Mouse (Mus musculus) stomach, embryonic 15.5 days (tissue): ENCODE results near the gene Cd300ld5. TPM values are rescaled to one million over a fixed set of nuclear protein-coding genes. Genes with fewer than 3 reads are reported as not detected.
"Not testable (repeated sequence)": the region's sequence is repeated elsewhere in the genome, so short reads cannot be mapped to it uniquely, and the experiment has no call there.

Experiments
- ATAC-seq: fragments of 200-750 bp; cut with Nextera tagmentation; 2 replicates; pipeline ENCODE4 v1.8.0; 2017; ENCODE audit warnings: low read depth, moderate number of reproducible peaks, moderate TSS enrichment; ENCODE audit not compliant: insufficient read depth, low FRiP score
- H3K27ac ChIP-seq: fragments of 300-500 bp; sonication (generic); 2 replicates; pipeline ENCODE4 v1.5.1; 2015; ENCODE audit warnings: mild to moderate bottlenecking, inconsistent platforms
- H3K27me3 ChIP-seq: fragments of 300-500 bp; sonication (generic); replicated peaks from 2 replicates; pipeline ENCODE4 v1.6.1; 2015; ENCODE audit warnings: inconsistent platforms
- H3K36me3 ChIP-seq: fragments of 300-500 bp; sonication (generic); 2 replicates; pipeline ENCODE4 v1.6.1; 2015; ENCODE audit warnings: inconsistent platforms
- H3K4me1 ChIP-seq: fragments of 300-500 bp; sonication (generic); 2 replicates; pipeline ENCODE4 v1.6.1; 2015; ENCODE audit warnings: inconsistent platforms
- H3K4me2 ChIP-seq: fragments of 300-500 bp; sonication (generic); 2 replicates; pipeline ENCODE4 v1.6.1; 2015; ENCODE audit warnings: mild to moderate bottlenecking, inconsistent platforms
- H3K4me3 ChIP-seq: fragments of 300-500 bp; sonication (generic); replicated peaks from 2 replicates; pipeline ENCODE4 v1.5.1; 2015; ENCODE audit warnings: inconsistent platforms
- H3K9ac ChIP-seq: fragments of 300-500 bp; sonication (generic); 2 replicates; pipeline ENCODE4 v1.6.1; 2015; ENCODE audit warnings: inconsistent platforms
- H3K9me3 ChIP-seq: fragments of 300-500 bp; sonication (generic); 2 replicates; pipeline ENCODE4 v1.6.1; 2016; ENCODE audit warnings: inconsistent platforms
- WGBS: fragments of 180-500 bp; shearing (Covaris S2); methylation state at CpG from one replicate; pipeline ENCODE4 v1.1.7; 2015; 5-methylcytosine and 5-hydroxymethylcytosine counted together
- polyA plus RNA-seq: library from polyadenylated mRNA; unstranded; fragments of >200 nt; fragmentation: Nextera tagmentation; extraction: Ambion mirVana; gene quantifications from 2 replicates; pipeline ENCODE4 v1.2.1, GENCODE M21; 2015

The Cd300ld5 gene
- polyA plus RNA-seq = not detected in 2 replicates

DNA sequence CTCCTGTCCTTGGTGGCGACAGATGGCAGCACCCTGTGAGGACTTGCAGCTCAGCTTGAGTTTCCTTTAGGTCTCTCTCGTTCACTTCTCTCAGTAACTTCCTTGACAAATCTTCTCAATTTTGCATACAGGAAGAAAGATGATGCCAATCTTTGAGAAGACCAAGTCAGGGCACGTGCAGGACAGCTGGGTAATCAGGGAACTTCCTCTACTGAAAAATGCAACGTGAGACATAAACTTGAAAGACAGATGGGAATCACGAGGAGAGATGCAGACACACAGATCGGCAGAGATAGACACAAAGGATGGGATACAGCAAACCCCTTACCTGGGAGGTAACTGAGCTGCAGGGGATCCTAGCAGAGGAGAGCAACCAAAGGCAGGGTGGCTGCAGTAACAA lies at the start of gene Cd300ld5:
Gene Cd300ld5, minus strand, starts transcription at position 101 of the 400 bp plus-strand sequence.
- H3K9ac ChIP-seq, H3K27me3 ChIP-seq, H3K4me2 ChIP-seq, H3K9me3 ChIP-seq, H3K36me3 ChIP-seq, H3K4me3 ChIP-seq, H3K27ac ChIP-seq, ATAC-seq, H3K4me1 ChIP-seq: not testable (repeated sequence)
- WGBS = no CpG with 5 or more reads among the region's 6 CpGs

DNA sequence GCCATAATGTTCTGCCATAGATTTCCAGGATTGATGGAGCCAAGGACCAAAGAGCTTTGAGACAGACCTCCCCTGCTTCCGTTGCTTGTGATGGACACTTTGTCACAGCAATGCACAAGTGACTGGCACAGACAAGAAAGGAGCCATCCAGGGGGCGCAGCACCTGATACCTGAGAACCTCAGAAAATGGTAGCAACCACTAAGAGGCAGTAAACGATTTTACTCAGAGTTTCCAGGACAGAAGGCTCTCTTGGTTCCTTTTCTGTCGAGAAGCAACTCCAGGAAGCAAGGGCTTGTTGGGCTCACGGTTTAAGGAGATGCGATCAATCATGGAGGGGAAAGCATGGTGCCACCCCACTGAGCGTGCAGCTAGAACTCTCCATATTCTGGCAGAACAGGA lies 48.6 kb upstream of the Cd300ld5 start:
- no peak overlapping the region for H3K4me3 ChIP-seq
- no peaks in the 10 kb centered on the region for H3K36me3 ChIP-seq
- peaks cover 18% of the 10 kb centered on the region for H3K27me3 ChIP-seq
- H3K27ac ChIP-seq = no peak overlapping the region
- H3K9ac ChIP-seq = no peak overlapping the region
- 53% methylated on average over 7 of the region's 7 CpGs for WGBS
- H3K9me3 ChIP-seq = no peaks in the 10 kb centered on the region
- no peaks in the 10 kb centered on the region for H3K4me1 ChIP-seq
- no peak overlapping the region for H3K4me2 ChIP-seq
- ATAC-seq = no peak

GRCm38 (mm10) chr11:115085064-115085463 lies 47.5 kb upstream of the Cd300ld5 start:
- H3K9me3 ChIP-seq = no peaks in the 10 kb centered on the region
- no peaks in the 10 kb centered on the region for H3K4me1 ChIP-seq
- H3K9ac ChIP-seq = no peak overlapping the region
- no peak overlapping the region for H3K4me2 ChIP-seq
- WGBS = 62% methylated on average over 8 of the region's 8 CpGs
- no peak overlapping the region for H3K4me3 ChIP-seq
- no peaks in the 10 kb centered on the region for H3K36me3 ChIP-seq
- H3K27me3 ChIP-seq = peaks cover 11% of the 10 kb centered on the region
- H3K27ac ChIP-seq = no peak overlapping the region
- ATAC-seq = no peak

DNA sequence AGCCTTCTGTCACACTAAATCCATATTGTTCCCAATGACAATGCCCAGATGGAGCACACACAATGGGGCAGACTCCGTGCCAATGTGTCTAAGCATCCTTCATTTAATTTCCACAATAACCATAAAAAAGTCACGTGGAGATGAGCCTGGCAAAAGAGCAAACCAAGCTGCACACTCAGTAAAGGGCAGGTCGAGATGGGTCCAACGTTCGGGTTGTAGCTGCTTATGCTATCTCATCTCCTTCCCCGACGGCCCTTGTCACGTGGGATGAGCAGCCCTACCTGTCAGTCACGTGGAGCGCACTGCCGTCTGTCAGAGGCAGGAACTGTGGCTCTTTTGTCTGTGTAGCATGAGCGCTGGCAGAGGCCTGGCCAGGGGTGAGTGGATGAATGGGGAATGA lies 47.0 kb upstream of the Cd300ld5 start:
- ATAC-seq = no peak
- no peak overlapping the region for H3K27ac ChIP-seq
- no peaks in the 10 kb centered on the region for H3K9me3 ChIP-seq
- H3K4me3 ChIP-seq = no peak overlapping the region
- 47% methylated on average over 12 of the region's 12 CpGs for WGBS
- peaks cover 11% of the 10 kb centered on the region for H3K27me3 ChIP-seq
- H3K36me3 ChIP-seq = no peaks in the 10 kb centered on the region
- H3K9ac ChIP-seq = no peak overlapping the region
- no peaks in the 10 kb centered on the region for H3K4me1 ChIP-seq
- H3K4me2 ChIP-seq = no peak overlapping the region

DNA sequence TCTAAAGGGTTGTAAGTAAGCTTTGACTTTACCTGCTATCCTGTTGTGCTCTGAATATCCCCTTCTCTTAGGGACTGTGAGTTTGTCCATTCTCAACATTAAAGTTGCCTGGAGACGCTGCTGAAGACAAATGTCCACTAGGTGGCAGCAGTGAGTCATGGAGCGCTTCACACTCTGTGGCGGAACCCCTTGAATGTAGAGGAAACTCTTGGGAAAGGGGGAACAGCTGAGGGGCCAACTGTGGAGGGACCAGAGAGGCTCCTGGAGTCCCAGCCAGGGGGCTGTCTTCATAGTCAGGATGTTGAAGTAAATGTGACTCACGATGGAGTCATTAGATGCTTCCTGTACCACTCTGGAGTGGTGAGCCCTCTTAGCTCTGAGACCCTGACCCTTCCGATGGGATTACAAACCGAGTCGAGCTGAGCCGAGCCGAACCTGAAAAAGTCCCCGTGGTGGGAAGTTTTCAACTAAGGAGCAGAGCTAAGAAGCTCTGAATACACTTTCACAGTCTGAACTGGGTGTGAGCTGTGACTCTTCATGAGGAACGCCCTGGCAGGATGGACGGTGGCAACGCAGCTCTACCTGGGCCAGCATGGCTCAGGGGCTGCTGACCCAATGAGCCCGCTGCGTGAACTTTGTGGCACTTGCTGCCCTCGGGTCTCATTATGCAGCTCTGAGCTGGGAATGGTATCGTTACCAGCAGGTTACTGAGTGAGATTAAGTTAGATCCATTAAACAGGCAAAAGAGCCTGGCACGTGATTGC lies 46.0 kb upstream of the Cd300ld5 start:
- Histone ChIP-seq H3K4me1 (no peaks in the 10 kb centered on the region), H3K27me3 (peaks cover 11% of the 10 kb centered on the region), H3K4me2 (no peak overlapping the region), H3K36me3 (no peaks in the 10 kb centered on the region), H3K9ac (no peak overlapping the region), H3K9me3 (no peaks in the 10 kb centered on the region), H3K27ac (no peak overlapping the region), H3K4me3 (no peak overlapping the region)
- no peak for ATAC-seq
- 41% methylated on average over 18 of the region's 18 CpGs for WGBS

DNA sequence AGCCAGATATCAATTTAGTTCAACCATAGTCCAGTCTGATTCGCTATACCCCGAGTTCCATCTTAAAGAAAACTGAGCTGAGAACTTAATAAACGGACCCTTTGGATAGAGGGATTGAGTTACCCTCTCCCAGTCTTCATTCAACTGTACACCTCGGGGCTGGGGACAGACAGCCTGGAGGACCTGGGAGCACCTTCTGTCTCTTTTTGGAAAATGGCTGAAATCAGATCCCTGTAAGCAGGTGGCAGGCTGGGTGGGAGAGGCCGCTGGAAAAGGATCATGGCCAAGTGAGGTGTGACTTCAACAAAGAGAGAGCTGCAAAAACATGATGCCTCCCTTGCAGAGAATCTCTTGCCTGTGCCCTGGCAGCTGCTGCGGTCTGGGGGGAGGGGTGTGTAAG lies 44.6 kb upstream of the Cd300ld5 start:
- Histone ChIP-seq H3K27me3 (peaks cover 11% of the 10 kb centered on the region), H3K9me3 (no peaks in the 10 kb centered on the region), H3K36me3 (no peaks in the 10 kb centered on the region), H3K4me3 (no peak overlapping the region), H3K9ac (no peak overlapping the region), H3K4me1 (no peaks in the 10 kb centered on the region), H3K27ac (no peak overlapping the region), H3K4me2 (no peak overlapping the region)
- WGBS = 71% methylated on average over 6 of the region's 6 CpGs
- no peak for ATAC-seq

DNA sequence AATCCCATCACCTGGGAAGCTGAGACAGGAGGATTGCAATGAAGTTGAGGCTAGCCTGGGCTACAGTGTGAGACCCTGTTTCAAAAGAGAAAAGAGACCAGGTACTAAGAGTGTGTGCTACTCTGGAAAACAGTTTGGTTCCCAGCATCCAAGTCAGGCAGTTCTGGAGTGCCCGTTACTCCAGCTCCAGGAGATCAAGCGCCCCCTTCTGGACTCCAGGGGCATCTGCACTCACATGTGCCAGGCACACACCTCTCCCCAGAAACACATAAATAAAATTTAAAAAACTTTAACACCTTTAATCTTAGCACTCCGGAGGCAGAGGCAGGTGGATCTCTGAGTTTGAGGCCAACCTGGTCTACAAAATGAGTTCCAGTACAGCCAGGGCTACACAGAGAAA lies 43.8 kb upstream of the Cd300ld5 start:
- 65% methylated on average over 3 of the region's 3 CpGs for whole genome bisulfite sequencing
- ATAC-seq = no peak
- Histone ChIP-seq H3K27me3 (peaks cover 11% of the 10 kb centered on the region), H3K4me3 (no peak overlapping the region), H3K36me3 (no peaks in the 10 kb centered on the region), H3K9ac (no peak overlapping the region), H3K27ac (no peak overlapping the region), H3K9me3 (no peaks in the 10 kb centered on the region), H3K4me1 (no peaks in the 10 kb centered on the region), H3K4me2 (no peak overlapping the region)

DNA sequence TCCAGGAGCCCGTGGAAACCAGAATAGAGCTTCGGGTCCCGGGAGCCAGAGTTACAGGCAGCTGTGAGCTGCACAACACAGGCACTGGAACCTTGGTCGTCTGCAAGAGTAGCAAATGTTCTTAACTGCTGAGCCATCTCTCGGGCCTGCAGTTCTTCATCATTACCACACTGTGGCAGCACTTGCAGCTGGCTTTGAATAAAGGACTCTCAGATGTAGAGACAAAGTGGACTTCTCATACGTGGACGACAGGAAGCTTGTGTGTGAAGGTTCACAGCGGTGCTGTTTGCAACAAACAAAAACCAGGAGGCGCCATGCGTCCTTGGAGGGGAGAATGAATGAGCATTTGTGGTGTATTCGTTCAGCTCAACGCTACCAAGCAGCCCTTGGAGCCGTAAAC lies 43.3 kb upstream of the Cd300ld5 start:
- peaks cover 11% of the 10 kb centered on the region for H3K27me3 ChIP-seq
- no peak overlapping the region for H3K4me2 ChIP-seq
- 35% methylated on average over 13 of the region's 13 CpGs for WGBS
- H3K4me1 ChIP-seq = no peaks in the 10 kb centered on the region
- H3K9me3 ChIP-seq = no peaks in the 10 kb centered on the region
- H3K36me3 ChIP-seq = no peaks in the 10 kb centered on the region
- H3K9ac ChIP-seq = no peak overlapping the region
- no peak overlapping the region for H3K4me3 ChIP-seq
- no peak for ATAC-seq
- no peak overlapping the region for H3K27ac ChIP-seq

DNA sequence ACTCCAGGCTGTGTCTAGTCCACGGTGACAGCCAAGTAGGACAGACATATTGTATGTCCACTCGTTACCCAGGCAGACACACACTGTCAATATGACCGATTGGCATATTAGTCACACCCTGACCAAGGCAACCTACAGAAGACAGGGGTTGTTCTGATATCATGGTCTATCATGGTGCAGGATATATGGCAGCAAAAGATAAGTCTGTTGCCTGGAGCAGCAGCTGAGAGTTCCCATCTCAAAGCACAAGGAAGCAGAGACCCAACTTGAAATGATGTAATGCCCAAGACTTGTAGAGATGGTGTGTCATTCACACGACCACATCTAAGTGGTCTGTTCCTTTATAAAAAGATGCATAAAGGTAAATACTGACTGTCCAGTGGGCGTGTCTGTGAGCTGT lies 41.1 kb upstream of the Cd300ld5 start:
- WGBS = 79% methylated on average over 5 of the region's 5 CpGs
- Histone ChIP-seq H3K4me1 (no peaks in the 10 kb centered on the region), H3K4me2 (no peak overlapping the region), H3K27me3 (peaks cover under 1% of the 10 kb centered on the region), H3K27ac (no peak overlapping the region), H3K4me3 (no peak overlapping the region), H3K9ac (no peak overlapping the region), H3K9me3 (no peaks in the 10 kb centered on the region), H3K36me3 (no peaks in the 10 kb centered on the region)
- ATAC-seq = no peak

DNA sequence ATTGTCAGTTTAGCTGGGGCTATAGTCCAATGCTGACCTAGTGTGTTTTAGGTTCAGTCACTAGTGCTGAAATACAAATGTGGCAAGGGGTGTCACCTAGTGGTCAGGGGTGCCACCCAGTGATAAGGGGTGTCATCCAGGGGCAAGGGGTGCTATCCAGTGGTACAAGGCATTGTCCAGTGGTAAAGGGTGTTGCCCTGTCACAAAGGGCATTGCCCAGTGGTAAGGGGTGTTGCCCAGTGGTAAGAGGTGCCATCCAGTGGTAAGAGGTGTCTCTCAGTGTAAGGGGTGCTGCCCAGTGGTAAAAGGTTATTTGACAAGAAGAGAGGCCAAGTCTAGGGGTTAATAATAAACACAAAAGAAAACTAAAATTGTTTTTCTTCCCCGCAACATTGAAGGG lies 39.9 kb upstream of the Cd300ld5 start:
- no peaks in the 10 kb centered on the region for H3K27me3 ChIP-seq
- H3K9ac ChIP-seq = no peak overlapping the region
- no peak overlapping the region for H3K27ac ChIP-seq
- H3K9me3 ChIP-seq = no peaks in the 10 kb centered on the region
- no peak overlapping the region for H3K4me2 ChIP-seq
- H3K36me3 ChIP-seq = no peaks in the 10 kb centered on the region
- 100% methylated on average over 1 of the region's 1 CpGs for WGBS
- ATAC-seq = no peak
- H3K4me1 ChIP-seq = no peaks in the 10 kb centered on the region
- no peak overlapping the region for H3K4me3 ChIP-seq

GRCm38 (mm10) chr11:115075859-115076258 lies 38.3 kb upstream of the Cd300ld5 start:
- no peak overlapping the region for H3K9ac ChIP-seq
- ATAC-seq = no peak
- no peak overlapping the region for H3K27ac ChIP-seq
- peaks cover 5% of the 10 kb centered on the region for H3K4me1 ChIP-seq
- 43% methylated on average over 5 of the region's 5 CpGs for WGBS
- H3K9me3 ChIP-seq = no peaks in the 10 kb centered on the region
- no peak overlapping the region for H3K4me2 ChIP-seq
- H3K27me3 ChIP-seq = no peaks in the 10 kb centered on the region
- no peaks in the 10 kb centered on the region for H3K36me3 ChIP-seq
- no peak overlapping the region for H3K4me3 ChIP-seq

DNA sequence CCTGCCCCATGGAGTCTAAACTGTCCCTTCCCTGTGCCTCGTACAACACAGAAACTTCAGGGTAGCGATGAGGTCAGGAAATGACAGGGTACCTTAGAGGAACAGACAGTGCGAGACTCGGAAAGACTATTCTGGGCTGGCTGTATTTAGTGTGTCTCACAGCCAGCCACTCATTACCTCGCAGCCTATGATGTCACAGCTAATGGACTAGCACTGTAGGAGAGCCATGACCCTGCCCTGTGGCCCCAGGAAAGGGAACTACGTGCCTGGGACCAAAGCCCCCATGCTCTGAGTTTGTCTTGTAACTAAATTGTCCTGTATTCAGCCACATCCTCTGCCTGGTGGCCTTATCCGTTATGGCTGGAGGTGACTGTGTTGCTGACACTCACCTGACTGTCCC lies 37.8 kb upstream of the Cd300ld5 start:
- WGBS = 54% methylated on average over 7 of the region's 7 CpGs
- Histone ChIP-seq H3K4me1 (peaks cover 5% of the 10 kb centered on the region), H3K9ac (no peak overlapping the region), H3K27me3 (no peaks in the 10 kb centered on the region), H3K36me3 (no peaks in the 10 kb centered on the region), H3K4me3 (no peak overlapping the region), H3K4me2 (no peak overlapping the region), H3K27ac (no peak overlapping the region), H3K9me3 (no peaks in the 10 kb centered on the region)
- ATAC-seq = no peak

DNA sequence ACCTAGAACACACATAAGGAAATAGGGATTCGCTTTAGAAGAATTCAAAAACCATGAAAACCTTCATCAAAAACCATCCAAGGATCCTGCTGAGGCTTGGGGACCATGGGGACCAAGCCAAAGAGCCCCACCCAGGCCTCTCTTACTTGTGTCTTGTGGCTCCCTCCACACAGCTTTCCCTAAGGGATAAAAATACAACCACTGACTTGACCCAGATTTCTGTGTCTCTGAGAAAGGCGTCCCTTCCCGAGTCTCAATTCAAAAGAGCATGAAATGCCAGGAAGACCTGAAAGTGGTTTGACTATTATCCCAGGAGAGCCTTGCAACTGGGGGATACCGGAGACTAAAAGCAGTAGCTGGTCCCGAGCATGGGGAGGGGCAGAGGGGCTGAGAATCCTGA lies 35.4 kb upstream of the Cd300ld5 start:
- ATAC-seq = no peak

More for the DNA sequence above, 35.4 kb upstream of the Cd300ld5 start:
- no peak overlapping the region for H3K27ac ChIP-seq
- no peak overlapping the region for H3K4me3 ChIP-seq
- no peak overlapping the region for H3K9ac ChIP-seq
- no peaks in the 10 kb centered on the region for H3K9me3 ChIP-seq
- H3K27me3 ChIP-seq = no peaks in the 10 kb centered on the region
- H3K4me2 ChIP-seq = no peak overlapping the region
- H3K4me1 ChIP-seq = peaks cover 5% of the 10 kb centered on the region
- no peaks in the 10 kb centered on the region for H3K36me3 ChIP-seq
- WGBS = 72% methylated on average over 5 of the region's 5 CpGs
